Mouse (Mus musculus): ENCODE measurements around the gene Serf2.

The Serf2 gene

GRCm38 (mm10) chr2:121505942-121506882, 57.2 kb downstream of the Serf2 start, which contains the start of the genes Mfap1a and Wdr76:
Gene Mfap1a, minus strand, starts transcription at chr2:121506665.
Gene Wdr76, plus strand, starts transcription at chr2:121506723.
- DNase-seq (ENCODE audit: low spot score in 2 of 2), result peak; percentile 57 to 71

GRCm38 (mm10) chr2:121507173-121507950, 58.4 kb downstream of the Serf2 start:
- DNase-seq (ENCODE audit: low spot score in 2 of 2), result no peak

Data from cerebellum, postnatal 4 days (tissue).